Mouse (Mus musculus) neutrophil, adult 5-6 weeks (primary cell): Measurements from ENCODE around the gene Fermt3. TPM values are rescaled to one million over a fixed set of nuclear protein-coding genes. Genes with fewer than 3 reads are reported as not detected.
"Not testable (repeated sequence)": the region's sequence is repeated elsewhere in the genome, so short reads cannot be mapped to it uniquely, and the experiment has no call there.

Experiments used
- ATAC-seq: fragments of 151-379, 151-347 bp; 2 replicates; pipeline ENCODE4 v1.8.0; 2017; ENCODE audit warnings: mild to moderate bottlenecking, moderate TSS enrichment; ENCODE audit not compliant: insufficient number of reproducible peaks, poor library complexity, low FRiP score, severe bottlenecking; ENCODE audit errors: extremely low read depth
- total RNA-seq: library from RNA; stranded (forward); fragments of 200-1000 nt; gene quantifications from 2 replicates; pipeline ENCODE4 v1.2.3, GENCODE M21; 2017

The Fermt3 gene
- total RNA-seq, 1 experiment from 2014 or later = 211 TPM

DNA sequence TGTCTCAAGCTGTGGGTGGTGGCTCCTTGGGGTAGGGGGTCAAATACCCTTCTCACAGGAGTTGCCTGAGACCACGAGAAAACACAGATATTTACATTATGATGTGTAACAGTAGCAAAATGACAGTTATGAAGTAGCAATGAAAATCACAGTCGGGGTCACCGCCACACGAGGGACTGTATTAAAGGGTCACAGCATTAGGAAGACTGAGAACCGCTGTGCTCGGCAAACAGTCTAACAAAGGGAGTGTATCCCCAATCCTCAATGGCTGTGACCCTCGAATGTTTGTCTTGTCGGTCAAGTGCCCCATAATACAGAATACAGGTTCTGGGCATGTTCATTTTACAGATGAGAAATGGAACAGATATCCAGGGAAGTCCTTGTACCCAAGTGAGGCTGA, 25.3 kb downstream of the Fermt3 start:
- no peak for ATAC-seq

DNA sequence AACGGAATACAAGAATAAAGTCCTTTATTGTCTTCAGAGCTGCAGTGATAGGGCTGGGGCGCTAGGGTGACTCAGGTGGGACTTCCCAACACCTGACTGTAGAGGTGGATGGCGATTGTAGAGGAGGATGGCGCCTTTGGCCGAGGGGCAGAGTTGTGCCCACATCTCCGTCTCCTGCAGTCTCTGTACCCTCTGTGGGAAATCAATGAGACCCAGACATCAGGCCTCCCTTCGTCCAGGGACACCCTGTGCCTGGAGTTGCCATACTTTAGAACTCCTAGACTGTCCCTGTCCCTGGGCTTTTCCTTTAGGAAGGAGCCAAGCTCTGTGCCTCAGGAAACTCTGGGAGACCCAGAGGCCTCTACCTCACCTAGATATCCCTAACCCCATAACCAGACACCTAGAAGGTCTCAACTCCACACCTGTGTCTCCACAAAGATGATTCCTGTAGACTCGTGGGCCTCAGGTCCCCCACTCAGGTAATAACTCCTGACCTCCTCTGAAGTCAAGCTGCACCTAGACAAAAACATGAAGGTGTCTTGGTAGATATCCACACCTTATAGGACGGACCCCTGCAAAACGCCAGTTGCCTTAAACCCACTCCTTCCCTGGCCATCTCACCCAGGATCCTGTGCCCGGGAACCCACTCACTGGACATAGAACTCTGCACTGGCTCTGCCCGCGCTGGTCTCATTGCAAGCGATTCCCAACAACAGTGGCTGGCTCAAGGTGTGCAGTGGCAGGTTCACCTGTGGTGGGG, 26.1 kb downstream of the Fermt3 start:
- ATAC-seq = no peak

GRCm38 (mm10) chr19:6992011-6992858, 27.0 kb downstream of the Fermt3 start, which contains the start of gene Dnajc4:
TSS of gene Dnajc4 (minus strand) at chr19:6992572.
- peak; percentile 94 for ATAC-seq

GRCm38 (mm10) chr19:6991166-6991565, 28.1 kb downstream of the Fermt3 start:
- not testable (repeated sequence) for ATAC-seq

- no peak for ATAC-seq
Measured at GRCm38 (mm10) chr19:6990712-6991111, 28.6 kb downstream of the Fermt3 start.

GRCm38 (mm10) chr19:6989251-6989650, 30.0 kb downstream of the Fermt3 start:
- ATAC-seq = no peak

- ATAC-seq = no peak
Measured at GRCm38 (mm10) chr19:6987904-6988285, 31.4 kb downstream of the Fermt3 start.

GRCm38 (mm10) chr19:6987061-6987903, 32.0 kb downstream of the Fermt3 start, which contains the start of gene Vegfb:
TSS of gene Vegfb (minus strand) at chr19:6987651.
- ATAC-seq = no peak

DNA sequence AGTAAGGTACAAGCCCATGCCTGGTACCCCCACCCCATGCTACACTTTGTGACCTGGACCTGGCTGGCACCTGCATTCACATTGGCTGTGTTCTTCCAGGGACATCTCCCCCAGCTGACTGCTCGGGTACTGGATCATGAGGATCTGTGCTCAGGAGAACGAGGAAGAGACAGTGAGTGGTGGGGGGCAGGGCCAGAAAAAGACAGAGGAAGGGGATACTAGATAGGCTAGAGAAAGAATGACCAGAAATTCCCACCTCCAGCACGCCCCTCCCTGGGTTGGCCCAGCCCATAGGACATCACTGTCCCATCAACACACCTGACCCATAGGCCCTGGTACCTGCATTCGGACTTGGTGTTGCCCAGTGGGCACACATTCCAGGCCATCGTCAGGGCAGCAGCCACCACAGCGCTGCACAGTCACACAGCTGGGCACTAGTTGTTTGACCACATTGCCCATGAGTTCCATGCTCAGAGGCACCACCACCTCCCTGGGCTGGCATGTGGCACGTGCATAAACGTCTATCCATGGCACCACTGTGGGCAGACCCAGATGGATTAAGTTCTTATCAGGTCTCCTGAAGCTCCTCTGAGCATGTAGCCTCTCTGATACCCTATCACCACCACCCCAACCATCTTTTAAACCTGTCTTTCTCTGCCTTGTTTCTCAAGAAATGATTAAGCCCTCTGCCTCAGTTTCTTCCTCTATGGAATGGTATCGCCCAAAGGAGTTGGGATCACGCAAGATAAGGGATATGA, 33.1 kb downstream of the Fermt3 start:
- ATAC-seq = no peak

DNA sequence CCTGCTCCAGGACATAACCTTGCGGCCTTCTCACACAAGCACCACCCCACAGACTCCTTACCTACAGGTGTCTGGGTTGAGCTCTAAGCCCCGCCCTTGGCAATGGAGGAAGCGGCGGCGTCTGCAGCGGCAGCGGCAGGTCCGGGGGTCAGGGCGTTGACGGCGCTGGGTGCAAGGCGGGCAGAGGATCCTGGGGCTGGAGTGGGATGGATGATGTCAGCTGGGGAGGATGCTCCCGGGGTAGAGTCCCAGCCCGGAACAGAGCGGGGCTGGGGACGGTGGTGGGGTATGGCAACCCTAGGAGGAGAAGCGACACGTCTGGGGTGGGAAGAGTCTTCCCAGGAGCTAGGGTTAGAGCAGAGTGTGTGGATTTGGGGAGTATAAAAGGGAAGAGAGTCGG, 34.0 kb downstream of the Fermt3 start:
- no peak for ATAC-seq

DNA sequence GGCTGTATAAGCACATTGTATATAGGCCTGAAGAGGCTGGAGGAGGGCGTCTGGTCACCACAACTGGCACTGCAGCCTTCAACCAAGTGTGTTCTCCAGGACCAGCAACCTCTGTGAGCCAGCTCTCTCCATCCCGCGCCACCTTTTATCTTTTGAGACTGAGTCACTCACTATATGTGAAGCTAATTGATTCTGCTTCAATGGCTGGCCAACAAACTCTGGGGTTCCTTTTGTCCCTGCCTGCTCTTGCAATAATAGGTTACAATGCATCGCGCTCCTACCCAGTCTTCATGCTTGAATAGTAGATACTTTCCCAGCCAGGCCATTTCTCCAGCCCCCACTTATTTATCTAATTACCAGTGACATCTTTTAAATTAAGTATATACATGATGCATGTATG, 35.6 kb downstream of the Fermt3 start:
- no peak for ATAC-seq

DNA sequence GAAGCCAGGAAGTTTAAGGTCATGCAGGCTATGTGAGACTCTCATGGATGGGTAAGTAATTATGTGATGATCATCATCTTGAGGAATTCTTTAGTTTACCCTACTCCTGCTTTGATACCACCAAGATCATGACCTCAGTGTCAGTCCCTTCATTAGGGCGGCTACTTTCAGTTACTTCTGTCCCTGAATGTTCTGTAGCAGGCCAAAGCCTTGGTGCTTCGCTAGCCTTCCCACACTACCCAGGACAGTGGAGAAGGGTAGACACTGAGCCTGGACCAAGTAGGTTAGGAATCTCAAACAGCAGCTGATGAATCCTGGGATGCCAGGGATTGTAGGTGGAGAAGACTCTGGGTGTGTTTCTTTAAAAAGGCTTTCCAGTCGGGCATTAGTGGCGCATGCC, 37.8 kb downstream of the Fermt3 start:
- no peak for ATAC-seq

- peak; percentile 69 for ATAC-seq
Measured at GRCm38 (mm10) chr19:6980381-6981093, 38.7 kb downstream of the Fermt3 start, which contains the start of gene Fkbp2. TSS of gene Fkbp2 (minus strand) at chr19:6980501.

GRCm38 (mm10) chr19:6979486-6980380, 39.5 kb downstream of the Fermt3 start:
- ATAC-seq = peak; percentile 81

- no peak for ATAC-seq
Measured at GRCm38 (mm10) chr19:6979001-6979479, 40.2 kb downstream of the Fermt3 start.

GRCm38 (mm10) chr19:6978639-6978974, 40.7 kb downstream of the Fermt3 start:
- ATAC-seq = no peak
